Mouse (Mus musculus) gastrocnemius, postnatal 36 days (tissue): Measurements from ENCODE around the gene Rhbdl2. TPM values are rescaled to one million over a fixed set of nuclear protein-coding genes. Genes with fewer than 3 reads are reported as not detected.

Experiments used
- DNase-seq, 2 experiments: peaks; one replicate each; pipeline ENCODE4 v3.0.0; 2022
- intact Hi-C: fragments of 180-260 bp; cut with DNase I; formaldehyde crosslinking; loops from one replicate; pipeline ENCODE4 v1.15.1; 2025
- long read RNA-seq, 2 experiments: library from polyadenylated mRNA; stranded (forward); transcript quantifications; one replicate each; pipeline ENCODE4 v2.0.0; 2021
- total RNA-seq, 2 experiments: library from RNA; stranded (reverse); gene quantifications; 2 replicates each; pipeline ENCODE4 v1.2.3; 2021

The Rhbdl2 gene
- not detected for total RNA-seq
- long read RNA-seq, experiment 1, result 0 reads
- long read RNA-seq, experiment 2, result 0 reads

DNA sequence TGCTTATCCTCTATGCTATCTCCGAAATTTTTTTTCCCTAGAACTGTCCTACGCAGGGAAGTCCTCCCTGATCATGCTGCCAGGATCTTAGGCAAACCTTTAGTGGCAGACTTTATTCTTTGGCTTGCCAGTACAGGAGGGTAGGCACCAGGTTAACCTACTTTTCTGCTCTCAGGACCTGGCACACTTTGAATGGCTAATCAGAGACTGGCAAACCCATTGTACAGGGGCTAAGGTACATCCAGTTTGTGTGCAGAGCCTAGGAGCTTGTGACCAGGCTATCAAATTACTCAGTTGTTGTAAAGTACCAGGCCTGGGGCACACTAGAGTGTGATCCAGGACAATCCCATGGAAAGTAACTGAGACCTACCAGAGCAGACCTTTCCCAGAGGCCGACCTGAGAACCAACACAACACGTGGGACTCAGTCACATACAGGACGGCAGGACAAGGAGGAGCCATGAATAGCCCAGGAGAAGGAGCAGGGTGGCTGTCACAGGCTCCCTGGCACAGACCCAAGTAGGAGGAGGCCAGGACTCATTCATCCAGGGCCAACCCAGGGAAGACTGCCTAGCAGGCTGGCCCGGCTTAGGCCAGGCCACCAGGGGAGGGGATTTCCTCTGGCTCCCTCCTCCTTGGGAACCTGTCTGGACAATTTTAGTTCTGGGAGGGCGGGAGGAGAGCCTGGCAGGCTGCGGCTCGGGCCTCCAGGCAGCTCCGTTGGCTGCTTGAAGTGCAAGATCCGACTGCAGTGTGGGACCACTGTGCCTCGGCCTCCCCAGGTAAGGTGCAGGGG lies at the start of gene Rhbdl2:
TSS of gene Rhbdl2 (plus strand) at position 684 of the 795 bp plus-strand sequence.
- intact Hi-C loops, result no loop called here

DNA sequence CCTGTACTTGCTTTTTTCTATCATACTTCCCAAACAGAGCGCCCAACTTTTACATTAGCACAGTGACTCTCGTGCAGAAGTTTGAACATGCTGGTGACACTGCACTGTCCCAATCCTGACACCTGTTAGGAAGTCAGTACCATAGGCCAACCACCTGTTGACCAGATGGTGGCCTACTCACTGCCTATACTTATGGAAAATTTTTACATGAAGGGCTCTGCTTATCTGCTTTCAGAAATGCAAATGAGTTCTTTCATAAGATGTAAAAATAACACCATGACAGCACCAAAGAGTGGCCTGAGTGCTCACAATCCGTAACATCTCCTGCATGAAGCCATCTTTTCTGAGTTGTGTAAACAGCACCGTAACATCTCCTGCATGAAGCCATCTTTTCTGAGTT lies 49.0 kb upstream of the Rhbdl2 start:
- intact Hi-C loops, result no loop called here
- DNase-seq, result no peak

More for the DNA sequence above, at the start of gene Rhbdl2:
- peak; percentile 27 to 43 for DNase-seq

DNA sequence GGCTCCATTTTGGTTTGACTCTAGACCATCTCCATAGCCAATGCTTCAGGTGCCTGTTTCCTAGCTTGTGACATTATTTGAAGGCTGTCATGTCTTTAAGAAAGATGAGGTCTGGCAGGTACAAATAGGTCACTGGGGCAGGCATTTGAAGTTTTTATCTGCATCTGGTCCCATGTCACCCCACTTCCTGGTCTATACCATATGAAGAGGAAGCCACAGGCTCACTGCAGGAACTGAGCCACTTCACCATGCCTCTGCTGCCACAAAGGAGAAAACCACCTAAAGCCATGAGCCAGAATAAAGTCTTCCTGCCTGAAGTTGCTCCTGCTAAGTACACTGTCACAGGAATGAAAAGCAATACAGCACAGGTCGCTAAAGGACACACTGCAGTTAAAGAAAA lies 44.8 kb upstream of the Rhbdl2 start:
- DNase-seq, result no peak
- intact Hi-C loops, result no loop called here

DNA sequence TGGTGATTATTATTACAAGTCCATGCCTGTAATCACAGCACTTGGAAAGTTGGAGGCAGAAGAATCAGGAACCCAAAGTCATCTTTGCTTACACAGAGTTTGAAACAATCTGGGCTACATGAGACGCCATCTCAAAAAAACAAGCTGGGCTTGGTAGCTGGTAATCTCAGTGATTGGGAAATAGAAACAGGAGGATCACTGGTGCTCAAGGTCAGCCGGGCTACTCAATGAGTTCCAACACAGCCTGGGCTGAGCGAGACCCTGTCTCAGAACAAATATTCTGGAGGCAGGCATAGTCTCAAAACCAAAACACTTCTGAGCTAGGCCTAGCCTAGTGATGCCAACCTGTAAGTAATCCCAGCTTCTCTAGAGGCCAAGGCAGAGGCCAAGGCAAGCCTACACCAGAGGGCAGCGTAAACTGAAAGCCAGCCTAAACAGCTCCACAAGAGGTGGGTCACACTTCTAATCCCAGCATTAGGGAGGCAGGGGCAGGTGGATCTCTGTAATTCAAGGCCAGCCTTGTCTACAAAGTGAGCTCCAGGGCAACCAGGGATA lies 42.4 kb upstream of the Rhbdl2 start:
- intact Hi-C loops, result no loop called here
- DNase-seq, result no peak

DNA sequence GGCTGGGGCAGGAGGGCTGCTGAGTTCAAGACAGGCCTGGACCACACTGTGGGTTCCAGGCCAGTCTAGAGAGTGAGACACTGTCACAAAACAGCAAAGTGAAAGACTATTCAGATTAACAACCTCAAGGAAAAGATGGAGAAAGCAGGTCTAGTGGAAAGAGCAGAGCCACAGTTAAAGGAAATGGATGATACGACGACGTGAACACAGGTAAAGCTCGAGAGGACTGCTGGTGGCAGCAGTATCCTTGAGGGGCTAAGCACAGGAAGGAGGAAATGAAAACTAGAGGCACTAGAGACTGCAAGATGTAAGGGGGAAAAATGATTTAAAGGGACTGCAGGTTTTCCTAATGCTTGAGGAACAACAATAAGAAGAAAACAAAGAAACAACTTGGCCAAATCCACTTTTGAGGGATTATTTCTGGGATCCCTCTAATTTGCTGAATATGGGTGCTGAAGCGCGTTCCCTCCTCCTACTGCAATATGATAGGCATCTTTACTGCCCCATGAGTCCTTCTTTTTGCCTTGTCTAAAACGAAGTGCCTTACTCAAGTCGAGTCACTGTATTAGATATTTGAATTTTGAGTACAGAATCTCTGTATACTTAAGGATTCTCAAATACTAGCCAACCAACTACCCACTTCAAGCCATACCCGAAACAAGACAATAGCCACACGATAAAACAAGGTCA lies 38.8 kb upstream of the Rhbdl2 start:
- intact Hi-C loops, result no loop called here
- no peak for DNase-seq

DNA sequence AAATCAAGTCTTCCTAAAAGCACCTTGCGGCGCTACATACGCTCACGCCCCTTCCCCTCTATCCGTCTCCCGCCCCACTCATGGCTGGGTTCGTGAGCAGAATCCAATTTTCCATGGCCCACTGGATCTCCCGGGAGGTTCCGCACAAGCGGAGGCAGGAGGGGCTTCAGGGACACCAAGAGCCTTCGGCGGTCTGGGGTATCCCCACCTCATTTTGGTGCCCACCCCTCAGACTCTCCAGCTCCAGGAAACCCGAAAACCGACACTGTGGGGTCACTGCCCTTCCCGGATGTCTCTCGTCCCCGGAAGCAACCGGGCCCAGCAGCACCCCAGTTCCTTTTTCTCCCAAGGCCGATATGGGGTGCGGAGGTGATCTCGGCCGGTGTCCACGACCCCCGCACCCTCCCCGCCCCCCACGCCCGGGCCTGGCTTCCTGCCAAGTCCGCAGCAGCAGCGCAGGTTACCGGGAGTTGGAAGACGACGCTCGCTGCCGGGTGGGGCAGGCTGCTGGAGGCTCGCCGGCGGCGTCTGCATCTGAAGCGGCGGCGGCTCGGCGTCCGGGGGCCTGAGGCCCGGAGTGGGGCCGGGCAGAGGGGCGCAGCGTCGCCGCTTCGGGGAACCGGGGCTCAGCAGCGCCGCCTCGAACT lies 38.1 kb upstream of the Rhbdl2 start:
- intact Hi-C loops, result no loop called here
- DNase-seq, result peak; percentile 17 to 28

DNA sequence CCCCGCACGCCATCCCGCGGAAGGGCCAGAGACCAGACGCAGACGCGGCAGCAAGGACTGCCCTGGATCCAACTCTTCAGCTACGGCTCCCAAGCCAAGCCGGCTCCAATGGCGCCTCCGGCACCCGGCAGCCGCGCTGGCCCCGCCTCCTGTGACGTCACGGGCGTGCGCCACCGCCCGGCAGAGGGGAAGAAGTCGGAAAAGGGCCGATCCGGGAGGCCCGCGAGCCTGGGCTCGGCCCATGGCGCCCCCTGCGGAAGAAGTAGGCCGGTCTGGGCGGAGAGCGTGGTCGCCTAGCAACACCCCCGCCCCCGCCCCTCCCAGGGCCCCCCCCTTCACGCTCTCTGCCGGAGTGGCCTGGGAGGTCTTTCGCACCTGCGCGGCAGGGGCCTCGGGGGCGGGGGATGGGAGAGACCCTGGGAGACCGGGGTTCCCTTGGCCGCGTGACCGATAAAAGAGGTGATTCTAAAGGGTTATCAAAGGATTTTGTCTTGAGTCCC lies 37.5 kb upstream of the Rhbdl2 start, which contains the start of gene Akirin1:
TSS of gene Akirin1 (minus strand) at position 194 of the 500 bp plus-strand sequence.
- intact Hi-C loops, result no loop called here

DNA sequence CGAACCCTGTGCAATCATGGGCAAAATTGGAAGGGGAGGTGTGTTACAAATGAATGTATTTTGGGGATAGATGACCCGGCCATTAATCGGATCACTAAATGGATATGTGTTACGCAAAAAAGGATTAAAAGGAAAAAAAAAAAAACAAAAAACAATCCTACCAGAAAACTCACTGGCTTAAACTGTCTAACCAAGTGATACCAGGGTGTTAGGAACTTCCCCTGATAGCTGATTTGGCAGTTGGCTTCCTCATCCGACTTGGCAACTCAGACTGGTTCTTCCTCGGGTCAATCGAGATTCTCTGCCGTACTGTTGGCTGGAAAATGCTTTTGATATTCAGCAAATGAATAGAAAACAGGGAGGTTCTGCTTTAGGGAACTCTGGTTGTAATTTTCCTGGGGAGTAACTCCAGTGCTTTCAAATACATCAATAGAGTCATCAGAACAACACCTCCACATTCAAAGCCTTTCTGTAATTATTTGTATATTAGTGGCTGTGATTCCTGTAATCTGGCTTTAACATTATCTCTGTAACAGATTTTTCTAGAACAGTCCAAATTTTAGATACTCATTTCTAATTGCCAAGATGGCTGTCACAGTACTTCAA lies 36.9 kb upstream of the Rhbdl2 start:
- intact Hi-C loops, result no loop called here
- peak in 1 of 2 experiments; percentile 13 for DNase-seq

More for the DNA sequence above, 37.5 kb upstream of the Rhbdl2 start, which contains the start of gene Akirin1:
- peak; percentile 96 to 97 for DNase-seq

DNA sequence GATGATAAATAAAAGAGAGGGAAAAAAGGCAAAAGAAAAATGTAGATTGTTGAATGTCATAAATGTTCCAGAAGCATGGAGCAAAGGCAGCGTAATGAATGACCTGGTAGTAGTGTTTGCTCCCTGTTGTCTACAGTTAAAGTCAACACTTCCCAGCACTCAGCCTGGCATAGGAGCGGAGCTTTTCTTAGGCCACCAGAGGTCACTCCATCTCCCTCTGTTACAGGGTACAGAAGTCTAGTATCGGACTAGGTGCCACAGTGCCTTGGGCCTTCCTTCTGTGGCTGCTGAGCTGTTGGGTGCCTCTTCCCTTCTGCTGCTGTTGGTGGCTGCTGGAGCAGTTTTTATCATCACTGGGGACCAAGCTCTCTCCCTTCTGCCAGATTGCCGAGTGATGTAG lies 29.4 kb upstream of the Rhbdl2 start:
- intact Hi-C loops, result loop anchor here (5.0 kb wide), 1 partner anchor 139 kb away; no protein-coding TSS in a partner anchor
- no peak for DNase-seq

DNA sequence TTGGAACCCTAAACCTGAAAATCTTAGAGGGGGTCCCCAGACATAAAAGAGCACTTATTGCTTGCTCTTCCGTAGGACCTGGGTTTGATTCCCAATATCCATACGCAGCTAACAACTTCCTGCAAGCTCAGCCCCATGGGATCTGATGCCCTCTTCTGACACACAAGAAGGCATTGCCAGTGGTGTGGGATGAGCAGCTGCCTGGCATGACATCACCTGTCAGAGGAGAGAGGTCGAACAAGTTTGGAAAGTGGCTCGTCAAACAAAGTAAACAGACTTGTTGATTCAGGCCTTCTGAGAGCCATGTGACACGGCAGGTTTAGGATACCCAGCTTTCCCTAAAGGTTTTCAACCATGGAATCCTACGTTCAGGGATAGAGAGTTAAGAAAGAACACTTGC lies 22.6 kb upstream of the Rhbdl2 start:
- intact Hi-C loops, result no loop called here
- DNase-seq, result no peak

DNA sequence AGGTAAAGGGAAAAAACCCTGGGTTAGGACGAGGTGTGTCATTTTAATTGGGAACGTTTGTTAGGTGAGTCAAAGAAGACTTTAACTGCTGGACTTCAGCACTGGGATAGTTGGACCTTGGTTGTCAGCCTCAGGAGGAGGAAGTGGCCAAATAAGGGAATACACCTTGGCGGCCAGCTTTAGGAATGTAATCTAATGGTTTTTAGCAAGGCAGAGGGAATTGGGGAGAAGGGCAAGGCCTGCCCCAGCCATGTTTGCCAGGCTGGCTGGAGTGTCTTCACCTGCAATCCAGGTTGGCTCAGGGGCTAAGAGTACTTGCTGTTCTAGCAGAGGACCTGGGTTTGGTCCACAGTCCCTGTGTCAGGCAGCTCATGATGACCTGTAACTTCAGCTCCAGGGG lies 19.9 kb upstream of the Rhbdl2 start:
- intact Hi-C loops, result no loop called here

DNA sequence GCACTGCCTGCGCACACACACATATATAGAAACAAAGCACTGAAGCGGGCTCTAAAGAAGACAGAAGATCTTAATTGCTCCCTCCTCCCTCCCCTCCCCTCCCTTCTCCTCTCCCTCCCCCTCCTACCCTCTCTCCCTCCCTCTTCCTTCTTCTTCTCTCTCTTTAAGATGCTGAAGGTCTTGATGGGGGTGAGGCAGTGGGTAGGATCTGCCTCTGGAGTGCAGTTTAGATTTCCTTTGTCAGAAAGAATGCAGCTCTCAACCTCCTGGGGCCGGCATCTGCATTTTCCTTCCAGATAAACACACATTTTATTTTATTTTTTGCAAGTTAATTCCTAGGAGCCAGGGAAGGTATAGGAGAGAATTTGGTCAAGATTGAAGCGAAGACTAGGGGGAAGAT lies 19.4 kb upstream of the Rhbdl2 start:
- DNase-seq, result no peak
- intact Hi-C loops, result no loop called here

More for the DNA sequence above, 19.9 kb upstream of the Rhbdl2 start:
- no peak for DNase-seq

DNA sequence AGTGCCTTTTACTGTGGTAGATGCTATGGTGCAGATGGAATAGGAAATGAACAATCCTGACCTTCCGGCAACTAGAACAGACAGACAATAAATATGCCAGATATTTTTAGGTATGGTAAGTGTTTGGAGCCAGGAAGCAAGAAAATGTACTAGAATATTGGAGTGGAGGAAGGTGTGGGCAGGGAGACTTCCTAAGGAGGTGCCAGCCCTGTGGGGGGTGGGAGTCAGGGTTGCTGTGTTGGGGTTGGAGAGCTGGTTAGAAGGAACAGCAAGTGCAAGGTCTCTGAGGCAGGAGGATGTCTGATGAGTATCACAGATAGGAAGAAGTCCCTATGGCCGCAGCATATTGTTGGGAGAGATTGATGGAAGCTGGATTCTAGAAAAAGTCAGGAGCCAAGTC lies 5.0 kb downstream of the Rhbdl2 start:
- intact Hi-C loops, result no loop called here
- no peak for DNase-seq

DNA sequence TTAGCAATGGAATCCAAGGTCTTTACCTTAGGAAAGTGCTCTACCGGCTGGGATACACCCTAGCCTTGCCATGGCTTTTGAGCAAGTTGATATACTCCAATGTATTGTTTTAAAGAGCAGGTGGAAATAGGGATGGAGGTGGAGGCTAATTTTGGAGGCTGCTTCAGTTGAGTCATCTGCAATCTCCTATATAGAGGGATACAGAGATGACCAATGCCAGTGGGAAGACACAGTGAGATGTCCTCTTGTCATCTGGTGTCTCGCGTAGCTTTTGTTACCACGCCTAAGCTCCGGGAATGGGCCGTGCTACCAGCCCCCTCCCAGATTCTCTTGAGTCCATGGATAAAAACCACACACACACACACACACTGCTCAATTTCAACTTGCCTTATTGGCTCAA lies 5.5 kb downstream of the Rhbdl2 start:
- DNase-seq, result no peak

DNA sequence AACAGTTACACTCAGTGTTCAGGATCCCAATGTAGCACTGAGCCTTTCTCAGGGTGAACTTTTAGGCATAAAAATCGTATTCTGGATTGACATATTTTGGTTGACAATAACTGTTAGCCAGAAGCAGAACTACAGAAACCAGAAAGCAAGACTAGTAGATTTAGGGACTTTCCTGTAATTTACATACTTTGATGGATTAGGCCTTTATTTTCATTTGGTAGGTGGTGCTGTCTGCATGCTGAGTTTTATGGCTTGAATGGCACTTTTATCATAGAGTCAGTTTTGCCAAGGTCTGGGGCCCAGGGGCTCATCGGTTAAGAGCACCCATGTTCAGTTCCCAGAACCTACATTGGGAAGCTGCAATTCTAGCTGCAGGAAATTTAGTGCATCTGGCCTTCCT lies 7.4 kb downstream of the Rhbdl2 start:
- DNase-seq, result no peak

More for the DNA sequence above, 5.5 kb downstream of the Rhbdl2 start:
- intact Hi-C loops, result no loop called here

DNA sequence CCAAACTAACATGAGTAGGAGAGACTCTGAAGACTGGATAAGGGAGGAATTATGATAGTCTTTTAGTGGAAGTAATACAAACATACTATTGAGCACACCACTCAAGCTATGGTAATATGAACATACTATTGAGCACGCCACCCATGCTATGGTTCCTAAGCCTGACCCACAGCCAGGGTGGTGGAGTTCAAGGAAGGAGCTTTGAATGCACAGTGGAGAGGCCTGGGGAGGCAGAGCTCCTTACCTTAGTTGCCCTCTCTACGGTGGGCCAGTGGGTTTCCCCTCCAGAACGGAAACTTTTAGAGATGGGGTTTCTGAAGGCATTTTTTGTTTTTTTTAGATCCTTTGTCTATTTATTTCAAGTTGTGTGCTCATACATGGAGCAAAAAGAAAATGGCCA lies 9.7 kb downstream of the Rhbdl2 start:
- no peak for DNase-seq
- intact Hi-C loops, result no loop called here

More for the DNA sequence above, 7.4 kb downstream of the Rhbdl2 start:
- intact Hi-C loops, result no loop called here

DNA sequence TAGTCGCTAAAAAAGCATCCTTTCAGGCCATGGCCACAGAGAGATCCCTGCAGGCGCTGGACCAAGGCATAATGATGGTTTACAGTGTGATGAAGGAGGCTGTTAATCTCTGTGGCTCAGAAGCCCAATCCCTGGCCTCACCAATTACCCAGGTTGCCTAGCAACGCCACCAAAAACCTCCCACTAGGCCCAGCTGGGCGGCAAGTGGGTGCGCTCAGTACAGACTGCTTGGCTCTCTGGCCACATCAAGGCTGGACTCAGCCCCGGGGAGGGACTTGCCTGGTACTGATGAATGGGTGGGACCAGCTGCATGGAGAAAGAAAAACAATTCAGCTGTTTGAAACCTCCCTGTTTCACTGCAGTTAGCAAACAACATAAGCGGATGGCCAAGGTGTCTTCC lies 10.2 kb downstream of the Rhbdl2 start:
- DNase-seq, result no peak
- intact Hi-C loops, result no loop called here

DNA sequence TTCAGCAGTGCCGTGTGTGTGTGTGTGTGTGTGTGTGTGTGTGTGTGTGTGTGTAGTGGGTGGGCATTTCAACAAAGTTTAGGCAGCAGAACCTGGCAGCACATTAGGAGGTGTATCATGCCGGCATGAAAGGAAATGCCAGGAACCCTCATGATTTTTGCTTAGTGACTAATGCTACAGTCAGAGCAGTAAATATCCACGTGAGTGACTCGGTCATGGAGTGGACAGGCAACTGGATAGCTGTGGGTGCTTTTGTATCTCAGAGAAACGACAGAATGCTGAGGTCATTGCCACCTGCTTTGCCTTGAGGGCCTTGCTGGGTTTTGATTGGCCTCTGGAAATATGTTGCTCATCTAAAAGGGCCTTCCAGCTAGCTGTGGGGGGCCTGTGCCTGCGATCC lies 16.0 kb downstream of the Rhbdl2 start:
- intact Hi-C loops, result no loop called here
- no peak for DNase-seq

DNA sequence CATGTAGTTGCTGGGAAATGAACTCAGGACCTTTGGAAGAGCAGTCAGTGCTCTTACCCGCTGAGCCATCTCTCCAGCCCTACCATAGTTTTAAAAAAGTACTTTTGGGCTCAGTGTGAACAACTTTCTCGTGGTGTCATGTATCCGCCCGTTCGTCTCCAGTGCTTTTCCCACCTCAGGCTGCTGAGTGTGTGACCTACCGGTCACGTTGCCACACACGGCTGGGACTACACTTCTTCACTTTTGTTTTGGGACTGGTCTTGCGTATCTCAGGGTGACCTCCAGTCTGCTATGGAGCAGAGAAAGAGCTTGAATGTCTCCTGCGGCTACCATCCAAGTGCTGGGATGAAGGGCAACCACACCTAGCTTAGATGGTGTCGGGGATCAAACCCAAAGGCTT lies 20.6 kb downstream of the Rhbdl2 start:
- intact Hi-C loops, result no loop called here
- DNase-seq, result no peak
